Mouse (Mus musculus): ENCODE data around the gene Nck2.

DNA sequence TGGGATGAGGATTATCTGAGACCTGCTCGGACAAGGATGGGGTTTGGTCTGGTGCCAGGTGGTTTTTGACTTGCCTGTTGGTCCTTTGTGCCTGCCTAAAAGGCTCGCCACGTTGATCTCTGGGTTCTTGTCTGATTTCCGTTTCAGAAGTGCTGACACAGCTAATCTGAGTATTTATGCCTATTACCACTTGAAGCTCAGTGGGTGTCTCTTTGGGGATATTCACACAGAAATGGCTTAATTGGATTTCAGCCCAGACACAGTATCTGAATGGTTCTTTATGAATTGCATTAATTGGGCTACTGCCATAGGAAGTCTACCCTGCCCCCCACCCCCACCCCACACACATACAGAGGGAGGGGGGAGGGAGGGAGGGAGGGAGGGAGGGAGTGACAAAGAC, 59.9 kb downstream of the Nck2 start:
- TF ChIP-seq GATA1 (IDR thresholded peaks at IDR 0.05; ENCODE audit: borderline replicate concordance, low read length) (no peak), FLI1 (IDR thresholded peaks at IDR 0.05; ENCODE audit: low read length) (no peak)

Measured in megakaryocyte, embryonic 14.5 days (primary cell).